Mouse (Mus musculus): ENCODE results near the gene Tmed6.
A peak's percentile ranks its signal among the peaks of the same experiment; 100 is the strongest.
"Not testable (repeated sequence)": the region's sequence is repeated elsewhere in the genome, so short reads cannot be mapped to it uniquely, and the experiment has no call there.

The Tmed6 gene

DNA sequence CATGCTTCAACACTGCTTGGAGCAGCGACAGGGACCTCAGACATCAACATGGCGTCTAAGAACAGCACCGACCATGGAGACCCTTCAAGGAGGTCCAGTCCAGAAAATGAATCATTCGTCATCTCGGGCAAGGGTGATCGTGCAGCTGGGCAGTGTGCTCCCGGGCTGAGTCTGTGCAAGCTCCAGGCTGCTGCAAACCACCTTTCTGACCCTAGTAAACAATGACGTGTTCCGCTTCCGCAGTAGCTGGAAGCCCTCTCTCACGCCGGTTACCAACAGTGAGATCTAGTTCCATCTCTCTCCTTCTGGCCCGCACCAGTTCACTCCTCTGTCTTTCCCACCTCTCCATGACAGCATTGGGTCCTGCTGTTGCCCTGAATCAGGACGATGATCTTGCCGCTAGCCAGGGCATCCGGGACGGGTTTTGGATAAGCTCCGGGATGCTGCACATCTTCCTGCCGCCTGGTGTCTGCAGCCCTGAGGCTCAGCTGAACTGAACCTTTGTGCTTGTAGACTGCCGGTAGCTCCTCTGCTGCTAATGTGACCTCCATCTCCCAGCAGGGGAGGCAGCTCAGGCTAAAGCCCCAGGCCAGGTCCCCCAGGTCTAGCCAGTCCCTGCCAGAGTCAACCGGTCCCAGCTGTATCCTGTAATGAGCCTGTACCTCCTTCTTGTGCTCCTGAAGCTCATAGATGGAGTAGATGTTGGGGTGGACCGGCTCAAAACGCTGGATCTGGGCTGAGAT lies 43.7 kb upstream of the Tmed6 start:
- Histone ChIP-seq H3K4me1 (replicated peaks; ENCODE audit: low read depth, low read length) (peaks cover 64% of the 10 kb centered on the region), H3K36me3 (ENCODE audit: insufficient read depth, low read length) (no peaks in the 10 kb centered on the region), H3K9me3 (ENCODE audit: low read length) (no peaks in the 10 kb centered on the region), H3K27me3 (ENCODE audit: insufficient read depth, low read length) (no peaks in the 10 kb centered on the region), H3K4me3 (replicated peaks; ENCODE audit: low read length) (peak overlapping the region; percentile 76)
- TF ChIP-seq CTCF (conservative IDR thresholded peaks at IDR 0.05; ENCODE audit: low read length) (no peak), NANOG (IDR thresholded peaks at IDR 0.05; ENCODE audit: borderline replicate concordance, low read length) (no peak; the same call in 1 of the 2 replicates), POU5F1 (IDR thresholded peaks at IDR 0.05; ENCODE audit: borderline replicate concordance, low read length) (no peak)

DNA sequence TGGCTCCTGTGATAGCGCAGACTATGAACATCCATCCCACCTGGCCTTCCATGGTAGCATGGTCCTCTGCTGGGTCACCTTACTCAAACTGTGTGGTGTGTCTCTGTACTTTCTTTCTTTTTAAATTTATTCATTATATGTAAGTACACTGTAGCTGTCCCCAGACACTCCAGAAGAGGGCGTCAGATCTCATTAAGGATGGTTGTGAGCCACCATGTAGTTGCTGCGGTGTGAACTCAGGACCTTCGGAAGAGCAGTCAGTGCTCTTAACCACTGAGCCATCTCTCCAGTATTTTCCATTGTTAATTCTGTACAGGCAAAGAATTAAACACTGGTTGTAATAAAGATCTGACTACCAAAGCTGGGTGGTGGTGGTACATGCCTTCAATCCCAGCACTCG lies 42.6 kb upstream of the Tmed6 start:
- H3K4me1 ChIP-seq (replicated peaks; ENCODE audit: low read depth, low read length) = peaks cover 53% of the 10 kb centered on the region
- peak; percentile 30 for TF ChIP-seq CTCF (conservative IDR thresholded peaks at IDR 0.05; ENCODE audit: low read length)
- not testable (repeated sequence) for H3K27me3 ChIP-seq (ENCODE audit: insufficient read depth, low read length); H3K9me3 ChIP-seq (ENCODE audit: low read length); H3K36me3 ChIP-seq (ENCODE audit: insufficient read depth, low read length)
- peak overlapping the region; percentile 76 for H3K4me3 ChIP-seq (replicated peaks; ENCODE audit: low read length)

DNA sequence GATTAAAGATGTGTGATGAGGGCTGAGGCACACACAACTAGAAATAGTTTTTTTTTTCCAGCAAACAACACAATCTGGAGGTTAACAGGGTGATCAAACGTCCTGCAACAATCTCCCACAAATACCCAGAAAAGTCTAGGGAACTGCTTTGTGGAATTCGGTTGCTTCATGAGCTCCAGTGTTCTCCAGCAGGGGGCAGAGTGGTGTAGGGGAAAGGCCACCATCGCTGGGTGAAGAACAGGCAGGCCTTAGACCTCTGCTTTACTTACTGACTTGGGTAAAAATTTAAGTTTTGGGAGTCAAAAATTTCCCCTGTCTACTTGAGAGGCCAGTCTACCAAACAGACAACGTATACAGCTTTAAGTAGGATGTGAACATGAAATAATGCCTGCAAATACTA lies 39.1 kb upstream of the Tmed6 start:
- no peak for TF ChIP-seq POU5F1 (IDR thresholded peaks at IDR 0.05; ENCODE audit: borderline replicate concordance, low read length)
- no peak for TF ChIP-seq NANOG (IDR thresholded peaks at IDR 0.05; ENCODE audit: borderline replicate concordance, low read length)
- TF ChIP-seq CTCF (conservative IDR thresholded peaks at IDR 0.05; ENCODE audit: low read length) = peak; percentile 76
- Histone ChIP-seq H3K9me3 (ENCODE audit: low read length) (no peaks in the 10 kb centered on the region), H3K4me1 (replicated peaks; ENCODE audit: low read depth, low read length) (peaks cover 25% of the 10 kb centered on the region), H3K27me3 (ENCODE audit: insufficient read depth, low read length) (no peaks in the 10 kb centered on the region), H3K4me3 (replicated peaks; ENCODE audit: low read length) (no peak overlapping the region), H3K36me3 (ENCODE audit: insufficient read depth, low read length) (no peaks in the 10 kb centered on the region)

GRCm38 (mm10) chr8:107100635-107101034 lies 35.2 kb upstream of the Tmed6 start:
- Histone ChIP-seq H3K36me3 (ENCODE audit: insufficient read depth, low read length) (no peaks in the 10 kb centered on the region), H3K4me3 (replicated peaks; ENCODE audit: low read length) (no peak overlapping the region), H3K9me3 (ENCODE audit: low read length) (no peaks in the 10 kb centered on the region), H3K4me1 (replicated peaks; ENCODE audit: low read depth, low read length) (peaks cover 3% of the 10 kb centered on the region), H3K27me3 (ENCODE audit: insufficient read depth, low read length) (no peaks in the 10 kb centered on the region)
- no peak for TF ChIP-seq POU5F1 (IDR thresholded peaks at IDR 0.05; ENCODE audit: borderline replicate concordance, low read length)
- TF ChIP-seq CTCF (conservative IDR thresholded peaks at IDR 0.05; ENCODE audit: low read length) = no peak
- TF ChIP-seq NANOG (IDR thresholded peaks at IDR 0.05; ENCODE audit: borderline replicate concordance, low read length) = no peak

DNA sequence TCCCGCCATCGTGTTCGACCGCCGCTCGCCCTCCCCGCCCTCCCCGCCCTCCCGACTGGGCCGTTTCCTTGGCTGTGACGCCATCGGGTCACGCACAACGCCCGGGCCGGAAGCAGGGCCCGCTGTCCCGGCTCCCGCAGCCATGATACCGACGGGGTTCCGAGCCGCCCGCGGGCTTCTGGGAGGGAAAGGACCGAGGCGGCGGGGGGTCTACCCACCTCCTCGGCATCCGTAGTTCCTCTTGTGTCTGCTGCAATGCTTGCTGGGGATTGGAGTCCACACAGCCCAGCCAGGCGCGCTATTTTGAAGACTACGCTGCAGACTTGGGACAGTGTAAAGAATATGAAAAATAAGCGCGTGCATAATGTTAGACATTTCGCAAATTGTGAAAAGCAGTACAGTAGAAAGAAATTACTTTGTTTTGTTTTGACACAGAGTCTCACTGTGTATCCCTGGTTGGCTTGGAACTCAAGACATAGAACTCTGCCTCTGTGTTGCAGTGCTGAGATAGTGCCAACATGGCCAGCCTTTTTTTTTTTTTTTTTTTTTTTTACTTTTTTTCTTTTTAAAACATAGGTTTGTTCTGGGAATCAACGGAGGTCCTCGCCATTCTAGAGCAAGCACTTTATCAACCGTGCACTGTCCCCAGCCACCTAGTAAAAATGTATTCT lies 31.1 kb upstream of the Tmed6 start, which contains the start of gene Terf2:
Terf2 (minus strand) TSS at position 182 of the 671 bp plus-strand sequence.
- Histone ChIP-seq H3K4me1 (replicated peaks; ENCODE audit: low read depth, low read length) (peaks cover 35% of the 10 kb centered on the region), H3K27me3 (ENCODE audit: insufficient read depth, low read length) (no peaks in the 10 kb centered on the region), H3K9me3 (ENCODE audit: low read length) (no peaks in the 10 kb centered on the region), H3K36me3 (ENCODE audit: insufficient read depth, low read length) (peaks cover 33% of the 10 kb centered on the region), H3K4me3 (replicated peaks; ENCODE audit: low read length) (peak within 1 kb of the TSS; percentile 95)
- no peak for TF ChIP-seq POU5F1 (IDR thresholded peaks at IDR 0.05; ENCODE audit: borderline replicate concordance, low read length)
- TF ChIP-seq CTCF (conservative IDR thresholded peaks at IDR 0.05; ENCODE audit: low read length) = no peak
- TF ChIP-seq NANOG (IDR thresholded peaks at IDR 0.05; ENCODE audit: borderline replicate concordance, low read length) = no peak

- H3K4me1 ChIP-seq (replicated peaks; ENCODE audit: low read depth, low read length) = peaks cover 38% of the 10 kb centered on the region
- TF ChIP-seq CTCF (conservative IDR thresholded peaks at IDR 0.05; ENCODE audit: low read length) = no peak
- no peak for TF ChIP-seq POU5F1 (IDR thresholded peaks at IDR 0.05; ENCODE audit: borderline replicate concordance, low read length)
- no peak for TF ChIP-seq NANOG (IDR thresholded peaks at IDR 0.05; ENCODE audit: borderline replicate concordance, low read length)
Observed at GRCm38 (mm10) chr8:107095717-107096365, 30.4 kb upstream of the Tmed6 start.

DNA sequence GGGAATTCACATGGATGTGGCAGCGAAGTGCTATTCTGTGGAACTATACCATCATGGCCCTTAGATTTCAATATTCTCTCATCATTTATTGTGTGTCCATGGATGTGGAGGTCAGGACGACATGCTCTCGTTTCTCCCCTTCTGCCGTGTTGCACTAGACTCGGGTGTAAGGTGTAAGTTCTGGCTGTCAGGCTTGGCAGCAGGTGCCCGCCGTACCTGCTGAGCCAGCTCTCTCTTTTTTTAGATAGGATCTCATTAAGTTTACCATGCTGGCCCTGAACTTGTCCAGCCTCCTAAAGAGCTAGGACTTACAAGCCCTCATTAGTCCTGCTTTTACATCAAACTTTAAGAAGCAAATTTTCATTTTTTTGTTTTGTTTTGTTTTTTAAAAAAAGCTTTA lies 25.1 kb upstream of the Tmed6 start:
- H3K4me3 ChIP-seq (replicated peaks; ENCODE audit: low read length) = no peak overlapping the region
- H3K9me3 ChIP-seq (ENCODE audit: low read length) = no peaks in the 10 kb centered on the region
- H3K36me3 ChIP-seq (ENCODE audit: insufficient read depth, low read length) = peaks cover 84% of the 10 kb centered on the region
- no peaks in the 10 kb centered on the region for H3K27me3 ChIP-seq (ENCODE audit: insufficient read depth, low read length)
- TF ChIP-seq POU5F1 (IDR thresholded peaks at IDR 0.05; ENCODE audit: borderline replicate concordance, low read length) = no peak
- no peak for TF ChIP-seq CTCF (conservative IDR thresholded peaks at IDR 0.05; ENCODE audit: low read length)
- no peak for TF ChIP-seq NANOG (IDR thresholded peaks at IDR 0.05; ENCODE audit: borderline replicate concordance, low read length)
- H3K4me1 ChIP-seq (replicated peaks; ENCODE audit: low read depth, low read length) = peaks cover 59% of the 10 kb centered on the region

More at GRCm38 (mm10) chr8:107095717-107096365, 30.4 kb upstream of the Tmed6 start:
- H3K36me3 ChIP-seq (ENCODE audit: insufficient read depth, low read length) = peaks cover 39% of the 10 kb centered on the region
- peak overlapping the region; percentile 95 for H3K4me3 ChIP-seq (replicated peaks; ENCODE audit: low read length)
- no peaks in the 10 kb centered on the region for H3K9me3 ChIP-seq (ENCODE audit: low read length)
- H3K27me3 ChIP-seq (ENCODE audit: insufficient read depth, low read length) = no peaks in the 10 kb centered on the region

- H3K27me3 ChIP-seq (ENCODE audit: insufficient read depth, low read length) = no peaks in the 10 kb centered on the region
- TF ChIP-seq POU5F1 (IDR thresholded peaks at IDR 0.05; ENCODE audit: borderline replicate concordance, low read length) = no peak
- TF ChIP-seq CTCF (conservative IDR thresholded peaks at IDR 0.05; ENCODE audit: low read length) = no peak
- TF ChIP-seq NANOG (IDR thresholded peaks at IDR 0.05; ENCODE audit: borderline replicate concordance, low read length) = no peak
- H3K4me3 ChIP-seq (replicated peaks; ENCODE audit: low read length) = no peak overlapping the region
- H3K9me3 ChIP-seq (ENCODE audit: low read length) = no peaks in the 10 kb centered on the region
- H3K36me3 ChIP-seq (ENCODE audit: insufficient read depth, low read length) = peaks cover 82% of the 10 kb centered on the region
- H3K4me1 ChIP-seq (replicated peaks; ENCODE audit: low read depth, low read length) = peaks cover 42% of the 10 kb centered on the region
Observed at GRCm38 (mm10) chr8:107088526-107089063, 23.2 kb upstream of the Tmed6 start.

Measured in E14TG2a.4 (cell line).